Mouse (Mus musculus) liver, postnatal 0 days (tissue): ENCODE measurements around the gene Olfr1356. TPM values are rescaled to one million over a fixed set of nuclear protein-coding genes. Genes with fewer than 3 reads are reported as not detected.
"Not testable (repeated sequence)": the region's sequence is repeated elsewhere in the genome, so short reads cannot be mapped to it uniquely, and the experiment has no call there.

Experiments
- ATAC-seq: fragments of 200-750 bp; cut with Nextera tagmentation; 2 replicates; pipeline ENCODE4 v1.8.0; 2017; ENCODE audit warnings: mild to moderate bottlenecking, moderate library complexity
- DNase-seq: peaks from one replicate; pipeline ENCODE4 v3.0.0-alpha.2; 2016
- H3K27ac ChIP-seq: fragments of 300-500 bp; sonication (generic); 2 replicates; pipeline ENCODE4 v1.5.1; 2014; ENCODE audit warnings: antibody characterized with exemption, moderate library complexity, mild to moderate bottlenecking, low read depth
- H3K27me3 ChIP-seq: fragments of 300-500 bp; sonication (generic); 2 replicates; pipeline ENCODE4 v1.6.1; 2014; ENCODE audit warnings: low read length, control low read depth, mixed read lengths; ENCODE audit not compliant: insufficient read depth
- H3K36me3 ChIP-seq: fragments of 300-500 bp; sonication (generic); replicated peaks from 2 replicates; pipeline ENCODE4 v1.6.1; 2014; ENCODE audit warnings: mild to moderate bottlenecking, control low read depth, low read length, moderate library complexity, mixed read lengths; ENCODE audit not compliant: insufficient read depth
- H3K4me1 ChIP-seq: fragments of 300-500 bp; sonication (generic); 2 replicates; pipeline ENCODE4 v1.6.1; 2014; ENCODE audit warnings: antibody characterized with exemption, mild to moderate bottlenecking, control low read depth; ENCODE audit not compliant: insufficient read depth
- H3K4me2 ChIP-seq: fragments of 300-500 bp; sonication (generic); 2 replicates; pipeline ENCODE4 v1.6.1; 2014; ENCODE audit warnings: low read depth, mild to moderate bottlenecking, low read length, moderate library complexity, mixed read lengths
- H3K4me3 ChIP-seq: fragments of 300-500 bp; sonication (generic); 2 replicates; pipeline ENCODE4 v1.5.1; 2014; ENCODE audit warnings: low read depth, low read length
- H3K9ac ChIP-seq: fragments of 300-500 bp; sonication (generic); replicated peaks from 2 replicates; pipeline ENCODE4 v1.6.1; 2014; ENCODE audit warnings: mild to moderate bottlenecking, moderate library complexity
- H3K9me3 ChIP-seq: fragments of 300-500 bp; sonication (generic); 2 replicates; pipeline ENCODE4 v1.6.1; 2016; ENCODE audit warnings: mild to moderate bottlenecking, control low read depth, low read length, mixed read lengths
- CTCF ChIP-seq: sonication (generic); IDR thresholded peaks from 2 replicates; pipeline ENCODE4 v1.5.1; 2016; ENCODE audit warnings: antibody characterized with exemption, low read depth
- EP300 ChIP-seq: IDR thresholded peaks from 2 replicates; pipeline ENCODE4 v1.6.1; 2016; ENCODE audit warnings: antibody characterized with exemption, low read depth, mild to moderate bottlenecking
- WGBS: fragments of 180-500 bp; shearing (Covaris S2); extraction: QIAGEN DNeasy Blood & Tissue Kit; methylation state at CpG from one replicate; pipeline ENCODE4 v1.1.7; 2014; ENCODE audit not compliant: insufficient replicate concordance; 5-methylcytosine and 5-hydroxymethylcytosine counted together
- polyA plus RNA-seq: library from polyadenylated mRNA; unstranded; fragments of >200 nt; fragmentation: Nextera tagmentation; extraction: Ambion mirVana; gene quantifications from 2 replicates; pipeline ENCODE4 v1.2.1, GENCODE M21; 2015

Olfr1356 gene
- polyA plus RNA-seq = not detected in 2 replicates

DNA sequence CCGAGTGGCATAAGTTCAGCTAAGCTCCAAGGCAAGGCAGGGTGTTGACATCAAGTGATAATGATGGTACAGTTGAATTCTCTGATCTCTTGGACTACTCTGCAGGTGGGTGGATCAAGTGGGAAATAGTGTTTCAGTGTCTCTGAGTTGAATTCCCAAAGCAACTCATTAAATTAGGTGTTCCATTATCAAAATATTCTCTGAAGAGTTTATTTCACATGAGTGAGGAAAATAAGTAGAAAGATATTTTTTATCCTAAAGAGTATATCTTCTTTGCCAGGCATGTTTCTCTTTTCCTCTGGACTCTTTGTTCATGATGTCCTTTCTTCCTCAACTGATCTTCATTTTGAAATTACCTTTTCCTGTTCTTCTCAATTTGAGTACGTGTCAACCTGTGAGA, at the start of gene Olfr1356:
Gene Olfr1356 (minus strand): TSS at position 101 of the 400 bp plus-strand sequence.
- H3K9ac ChIP-seq = no peak within 1 kb of the TSS
- no peaks in the 10 kb centered on the region for H3K4me1 ChIP-seq
- no peak for TF ChIP-seq EP300
- TF ChIP-seq CTCF = no peak
- ATAC-seq = no peak
- H3K36me3 ChIP-seq = no peaks in the 10 kb centered on the region
- H3K4me3 ChIP-seq = no peak within 1 kb of the TSS
- DNase-seq = no peak
- no peaks in the 10 kb centered on the region for H3K27me3 ChIP-seq
- H3K4me2 ChIP-seq = no peak within 1 kb of the TSS
- 66% methylated on average over 2 of the region's 2 CpGs for WGBS
- no peak within 1 kb of the TSS for H3K27ac ChIP-seq
- H3K9me3 ChIP-seq = 0 out of 2 replicates have a peak, but pooled peaks cover 3% of the 10 kb centered on the region

DNA sequence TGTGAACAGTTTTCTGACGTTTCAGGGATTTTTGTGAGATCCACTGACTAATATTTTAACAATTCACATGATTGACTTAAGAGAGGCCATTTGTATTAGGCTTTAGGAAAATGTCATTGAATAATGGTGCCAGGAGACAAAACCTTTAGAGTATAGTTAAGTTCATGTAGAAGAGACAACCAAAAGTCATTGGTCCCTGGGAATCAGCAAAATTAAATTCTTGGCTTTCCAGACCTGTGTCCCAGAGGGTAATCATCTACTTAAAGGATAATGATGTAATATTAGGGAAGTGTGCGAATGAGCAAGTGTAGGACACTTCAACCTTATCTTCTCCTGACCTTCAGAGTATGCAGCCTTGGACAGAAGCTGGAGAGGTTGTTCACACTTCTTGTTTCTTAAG, 23.3 kb upstream of the Olfr1356 start, which contains the start of gene Olfr1355:
Gene Olfr1355 (plus strand): TSS at position 301 of the 400 bp plus-strand sequence.
- Histone ChIP-seq H3K9me3 (peaks cover 2% of the 10 kb centered on the region; the same call in 1 of the 2 replicates), H3K4me3 (no peak within 1 kb of the TSS), H3K9ac (no peak within 1 kb of the TSS), H3K27me3 (no peaks in the 10 kb centered on the region), H3K4me1 (no peaks in the 10 kb centered on the region), H3K27ac (no peak within 1 kb of the TSS), H3K4me2 (no peak within 1 kb of the TSS), H3K36me3 (no peaks in the 10 kb centered on the region)
- DNase-seq (no peak), ATAC-seq (no peak)
- TF ChIP-seq EP300 = no peak
- TF ChIP-seq CTCF = no peak
- WGBS = 58% methylated on average over 2 of the region's 2 CpGs

GRCm38 (mm10) chr10:78840456-78840855, 11.5 kb downstream of the Olfr1356 start:
- H3K27me3 ChIP-seq, H3K4me3 ChIP-seq, H3K36me3 ChIP-seq, H3K4me2 ChIP-seq, H3K27ac ChIP-seq, H3K9ac ChIP-seq, H3K4me1 ChIP-seq, H3K9me3 ChIP-seq, DNase-seq, ATAC-seq: not testable (repeated sequence)
- 81% methylated on average over 12 of the region's 12 CpGs for WGBS

GRCm38 (mm10) chr10:78812358-78813060, 39.5 kb downstream of the Olfr1356 start:
- Histone ChIP-seq H3K36me3 (no peaks in the 10 kb centered on the region), H3K4me2 (no peak overlapping the region), H3K9me3 (no peaks in the 10 kb centered on the region), H3K27me3 (no peaks in the 10 kb centered on the region), H3K4me1 (no peaks in the 10 kb centered on the region), H3K9ac (no peak overlapping the region), H3K27ac (no peak overlapping the region), H3K4me3 (no peak overlapping the region)
- ATAC-seq = no peak
- DNase-seq = no peak
- 56% methylated on average over 6 of the region's 6 CpGs for WGBS
- TF ChIP-seq CTCF (no peak), EP300 (no peak)

- H3K4me2 ChIP-seq = no peak overlapping the region
- H3K9ac ChIP-seq = no peak overlapping the region
- DNase-seq = no peak
- TF ChIP-seq CTCF (no peak), EP300 (no peak)
- H3K27ac ChIP-seq = no peak overlapping the region
- H3K36me3 ChIP-seq = no peaks in the 10 kb centered on the region
- no peak for ATAC-seq
- no peaks in the 10 kb centered on the region for H3K27me3 ChIP-seq
- H3K4me1 ChIP-seq = no peaks in the 10 kb centered on the region
- WGBS = 69% methylated on average over 2 of the region's 2 CpGs
- no peak overlapping the region for H3K4me3 ChIP-seq
- no peaks in the 10 kb centered on the region for H3K9me3 ChIP-seq
Observed at GRCm38 (mm10) chr10:78801449-78801848, 50.5 kb downstream of the Olfr1356 start.

Other genes with a start within 250 kb of the Olfr1356 start
- not detected in 2 replicates for gene Olfr1357, start 234.1 kb downstream of the Olfr1356 start, polyA plus RNA-seq
- not detected in 2 replicates for gene Casp14, start 133.9 kb downstream of the Olfr1356 start, polyA plus RNA-seq
- gene Ccdc105, start 99.1 kb downstream of the Olfr1356 start, polyA plus RNA-seq = not detected in 2 replicates
- gene Slc1a6, start 71.7 kb downstream of the Olfr1356 start, polyA plus RNA-seq = 0.08 and 0.13 TPM in 2 replicates
- gene Olfr1355, start 23.4 kb upstream of the Olfr1356 start, polyA plus RNA-seq = not detected in 2 replicates
- not detected in 2 replicates for gene Olfr1354, start 61.0 kb upstream of the Olfr1356 start, polyA plus RNA-seq
- gene Olfr8, start 98.5 kb upstream of the Olfr1356 start, polyA plus RNA-seq = not detected in 2 replicates
- gene Olfr1353, start 111.1 kb upstream of the Olfr1356 start, polyA plus RNA-seq = not detected in 2 replicates
- gene Olfr1352, start 128.9 kb upstream of the Olfr1356 start, polyA plus RNA-seq = not detected in 2 replicates
- not detected in 2 replicates for gene Olfr1351, start 160.3 kb upstream of the Olfr1356 start, polyA plus RNA-seq
- gene Olfr57, start 176.6 kb upstream of the Olfr1356 start, polyA plus RNA-seq = not detected in 2 replicates
- 2.3 and 3.1 TPM in 2 replicates for gene 2610008E11Rik, start 245.4 kb upstream of the Olfr1356 start, polyA plus RNA-seq